Mouse (Mus musculus) ES-E14 (cell line): ENCODE results near the gene Anapc4. TPM values are rescaled to one million over a fixed set of nuclear protein-coding genes. Genes with fewer than 3 reads are reported as not detected.

Source experiments
- DNase-seq: peaks from one replicate; pipeline ENCODE4 v3.0.0-alpha.2; 2013; ENCODE audit warnings: low read depth, low spot score
- H3K27ac ChIP-seq: 2 replicates; pipeline ENCODE4 v1.5.1; 2012; ENCODE audit warnings: low read depth, mild to moderate bottlenecking, low read length, moderate library complexity, mixed read lengths; ENCODE audit not compliant: poor library complexity, insufficient read depth, severe bottlenecking
- H3K36me3 ChIP-seq: 2 replicates; pipeline ENCODE4 v1.6.1; 2012; ENCODE audit warnings: mild to moderate bottlenecking, low read length, moderate library complexity, mixed read lengths; ENCODE audit not compliant: control insufficient read depth, poor library complexity, insufficient read depth, severe bottlenecking
- H3K4me1 ChIP-seq, 2 experiments: fragments of 150-350 bp in 1 of 2; sonication (generic) in 1 of 2; 2 replicates each; pipeline ENCODE4 v1.6.1; 2012; ENCODE audit warnings: low read length in 2 of 2, mild to moderate bottlenecking in 1 of 2, mixed read lengths in 1 of 2; ENCODE audit not compliant: control insufficient read depth in 2 of 2, insufficient read depth in 2 of 2, poor library complexity in 1 of 2
- H3K4me3 ChIP-seq, 2 experiments: fragments of 150-350 bp in 1 of 2; sonication (generic) in 1 of 2; 2 replicates each; pipeline ENCODE4 v1.5.1; 2012; ENCODE audit warnings: low read length in 2 of 2, low read depth in 1 of 2, mild to moderate bottlenecking in 1 of 2, mixed read lengths in 1 of 2; ENCODE audit not compliant: insufficient read depth in 1 of 2, poor library complexity in 1 of 2, severe bottlenecking in 1 of 2
- H3K9ac ChIP-seq: 2 replicates; pipeline ENCODE4 v1.6.1; 2012; ENCODE audit warnings: low read depth, mild to moderate bottlenecking, low read length, mixed read lengths; ENCODE audit not compliant: poor library complexity, insufficient read depth, severe bottlenecking
- H3K9me3 ChIP-seq: fragments of 150-350 bp; sonication (generic); 2 replicates; pipeline ENCODE4 v1.6.1; 2012; ENCODE audit warnings: low read depth, mild to moderate bottlenecking, low read length; ENCODE audit not compliant: control insufficient read depth, insufficient read depth
- CHD2 ChIP-seq: IDR thresholded peaks from 2 replicates; pipeline ENCODE4 v1.6.1; 2014; ENCODE audit warnings: mild to moderate bottlenecking, low read depth, low read length, inconsistent platforms
- HCFC1 ChIP-seq: IDR thresholded peaks from 2 replicates; pipeline ENCODE4 v1.6.1; 2012; ENCODE audit warnings: low read length, inconsistent platforms, borderline replicate concordance; ENCODE audit not compliant: insufficient read depth
- MAFK ChIP-seq: IDR thresholded peaks from 2 replicates; pipeline ENCODE4 v1.6.1; 2014; ENCODE audit warnings: mild to moderate bottlenecking, low read depth, low read length, inconsistent platforms; ENCODE audit not compliant: insufficient read depth
- ZC3H11A ChIP-seq: IDR thresholded peaks from 2 replicates; pipeline ENCODE4 v1.6.1; 2012; ENCODE audit warnings: low read depth, mild to moderate bottlenecking, inconsistent platforms, low read length, borderline replicate concordance
- ZNF384 ChIP-seq: IDR thresholded peaks from 2 replicates; pipeline ENCODE4 v1.6.1; 2012; ENCODE audit warnings: low read depth, low read length, inconsistent platforms
- in situ Hi-C, 2 experiments: fragments of 600-800 bp; cut with MboI; formaldehyde crosslinking; loops; one replicate each; pipeline ENCODE4 v1.15.1; 2025; ENCODE audit warnings: low sequenced_read_pairs in 2 of 2, inconsistent platforms in 1 of 2; ENCODE audit not compliant: unreplicated experiment in 2 of 2
- total RNA-seq: library from RNA; depleted of rRNA; stranded (reverse); fragments of 300-350 nt; gene quantifications from 2 replicates; pipeline ENCODE4 v1.2.3, GENCODE M21; 2012

The Anapc4 gene
- total RNA-seq, 1 experiment: 68.8 TPM

GRCm38 (mm10) chr5:52891949-52892835 lies 58.4 kb downstream of the Anapc4 start:
- in situ Hi-C loops: no loop called here
- TF ChIP-seq CHD2 (no peak), HCFC1 (no peak), MAFK (no peak), ZC3H11A (no peak), ZNF384 (no peak)
- no peak overlapping the region for H3K27ac ChIP-seq
- H3K36me3 ChIP-seq: no peaks in the 10 kb centered on the region
- H3K4me1 ChIP-seq: no peaks in the 10 kb centered on the region
- H3K4me3 ChIP-seq: no peak overlapping the region
- H3K9me3 ChIP-seq: no peaks in the 10 kb centered on the region
- no peak overlapping the region for H3K9ac ChIP-seq
- no peak for DNase-seq

GRCm38 (mm10) chr5:52893938-52894337 lies 60.1 kb downstream of the Anapc4 start:
- Histone ChIP-seq H3K4me1 (no peaks in the 10 kb centered on the region), H3K9me3 (no peaks in the 10 kb centered on the region), H3K27ac (no peak overlapping the region), H3K36me3 (no peaks in the 10 kb centered on the region), H3K9ac (no peak overlapping the region), H3K4me3 (no peak overlapping the region)
- in situ Hi-C loops: no loop called here
- no peak for TF ChIP-seq MAFK
- TF ChIP-seq ZC3H11A: no peak
- TF ChIP-seq CHD2: no peak
- TF ChIP-seq ZNF384: no peak
- TF ChIP-seq HCFC1: no peak
- no peak for DNase-seq

- Histone ChIP-seq H3K36me3 (no peaks in the 10 kb centered on the region), H3K4me1 (no peaks in the 10 kb centered on the region), H3K27ac (no peak overlapping the region), H3K9me3 (no peaks in the 10 kb centered on the region), H3K9ac (no peak overlapping the region), H3K4me3 (no peak overlapping the region)
- in situ Hi-C loops: no loop called here
- TF ChIP-seq MAFK: no peak
- no peak for TF ChIP-seq HCFC1
- TF ChIP-seq ZNF384: no peak
- no peak for TF ChIP-seq ZC3H11A
- no peak for TF ChIP-seq CHD2
- DNase-seq: no peak
These were observed 70.4 kb downstream of the Anapc4 start for GRCm38 (mm10) chr5:52904246-52904645.

GRCm38 (mm10) chr5:52904671-52905070 lies 70.9 kb downstream of the Anapc4 start:
- Histone ChIP-seq H3K9ac (no peak overlapping the region), H3K36me3 (no peaks in the 10 kb centered on the region), H3K4me3 (no peak overlapping the region), H3K4me1 (no peaks in the 10 kb centered on the region), H3K27ac (no peak overlapping the region), H3K9me3 (no peaks in the 10 kb centered on the region)
- in situ Hi-C loops: no loop called here
- TF ChIP-seq MAFK (no peak), CHD2 (no peak), ZC3H11A (no peak), HCFC1 (no peak), ZNF384 (no peak)
- no peak for DNase-seq
